Mouse (Mus musculus): ENCODE data around the gene Adamts3. TPM values are rescaled to one million over a fixed set of nuclear protein-coding genes. Genes with fewer than 3 reads are reported as not detected.

The Adamts3 gene
- polyA plus RNA-seq, 1 experiment, result 0.34 TPM

DNA sequence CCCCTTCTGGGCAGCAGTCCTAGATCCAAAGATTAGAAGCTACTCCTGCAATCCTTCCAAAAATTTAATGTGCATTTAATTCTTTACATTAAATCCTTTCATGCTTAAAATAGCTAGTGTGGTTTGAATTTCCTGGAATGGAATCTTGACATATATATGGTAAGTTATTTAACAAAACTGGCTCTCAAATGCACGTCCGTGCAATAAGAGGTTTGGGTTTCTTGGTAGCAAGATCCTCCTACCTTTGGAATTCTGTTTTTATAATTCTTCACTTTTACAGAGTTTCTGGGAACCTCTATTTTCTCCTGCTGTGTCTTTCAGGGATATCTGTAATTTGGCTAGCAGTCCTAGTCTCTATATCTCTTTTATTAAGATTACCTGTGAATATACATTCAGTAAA, 148.4 kb downstream of the Adamts3 start:
- Histone ChIP-seq H3K79me2 (ENCODE audit: control insufficient read depth, insufficient read depth) (no peaks in the 10 kb centered on the region), H3K4me3 (ENCODE audit: insufficient read depth, poor library complexity, severe bottlenecking) (no peak overlapping the region), H3ac (ENCODE audit: control insufficient read depth, insufficient read length, low read depth) (no peak overlapping the region), H3K27me3 (ENCODE audit: control insufficient read depth, insufficient read depth, insufficient read length) (no peaks in the 10 kb centered on the region), H3K79me3 (ENCODE audit: low read depth) (no peaks in the 10 kb centered on the region), H3K36me3 (ENCODE audit: control insufficient read depth, insufficient read depth) (no peaks in the 10 kb centered on the region)
- TF ChIP-seq MYOD1 (IDR thresholded peaks at IDR 0.05; ENCODE audit: control insufficient read depth, insufficient read length, low read depth) (no peak), CTCF (IDR thresholded peaks at IDR 0.05; ENCODE audit: control insufficient read depth, insufficient read depth, insufficient read length) (no peak), FOSL1 (IDR thresholded peaks at IDR 0.05; ENCODE audit: insufficient read depth, low read length, poor library complexity, severe bottlenecking) (no peak), CEBPB (IDR thresholded peaks at IDR 0.05; ENCODE audit: low read depth) (no peak), MAX (IDR thresholded peaks at IDR 0.05) (no peak), USF1 (IDR thresholded peaks at IDR 0.05; ENCODE audit: low read depth) (no peak), MYOG (IDR thresholded peaks at IDR 0.05; ENCODE audit: control insufficient read depth, extremely low read depth, insufficient read length) (no peak)

DNA sequence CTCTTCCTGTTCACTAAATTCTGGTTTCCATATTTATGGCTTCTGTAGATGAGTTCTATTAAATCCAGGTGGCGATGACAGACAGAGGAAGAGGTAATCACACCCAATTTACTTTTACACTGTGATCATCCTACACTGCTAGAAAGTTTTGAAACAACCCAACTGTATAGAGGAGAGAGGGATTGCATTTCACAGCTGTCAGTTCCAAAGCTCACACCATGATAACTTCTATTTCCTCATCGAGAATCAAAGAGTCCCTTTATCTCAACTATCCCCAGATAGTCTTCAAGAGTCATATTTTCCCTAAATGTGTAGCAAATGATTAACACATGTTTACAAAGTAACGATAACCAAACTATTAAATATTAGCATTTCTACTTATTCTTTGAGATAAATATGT, 152.7 kb downstream of the Adamts3 start:
- TF ChIP-seq USF1 (IDR thresholded peaks at IDR 0.05; ENCODE audit: low read depth), result no peak
- TF ChIP-seq FOSL1 (IDR thresholded peaks at IDR 0.05; ENCODE audit: insufficient read depth, low read length, poor library complexity, severe bottlenecking), result no peak
- no peak overlapping the region for H3ac ChIP-seq (ENCODE audit: control insufficient read depth, insufficient read length, low read depth)
- no peak overlapping the region for H3K4me3 ChIP-seq (ENCODE audit: insufficient read depth, poor library complexity, severe bottlenecking)
- H3K27me3 ChIP-seq (ENCODE audit: control insufficient read depth, insufficient read depth, insufficient read length), result no peaks in the 10 kb centered on the region
- no peaks in the 10 kb centered on the region for H3K79me3 ChIP-seq (ENCODE audit: low read depth)
- H3K36me3 ChIP-seq (ENCODE audit: control insufficient read depth, insufficient read depth), result no peaks in the 10 kb centered on the region
- H3K79me2 ChIP-seq (ENCODE audit: control insufficient read depth, insufficient read depth), result no peaks in the 10 kb centered on the region

DNA sequence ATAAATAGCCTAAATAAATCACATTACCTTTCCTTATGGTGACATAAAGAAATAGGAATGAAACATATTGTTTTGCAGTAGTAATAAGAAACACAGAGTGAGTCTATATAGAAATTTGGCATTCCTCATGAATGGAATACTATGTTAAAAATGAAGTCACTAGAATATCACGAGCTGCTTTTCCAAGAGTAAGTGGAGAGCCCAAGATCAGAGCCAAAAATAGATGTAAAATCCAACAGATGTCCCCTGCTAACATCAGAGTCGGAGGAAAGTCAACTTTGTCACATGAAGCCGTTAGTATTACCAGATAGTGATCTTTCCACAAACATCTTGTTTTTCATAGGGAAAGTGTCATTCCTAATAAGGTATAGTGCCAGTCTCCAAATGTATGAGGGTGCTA, 155.0 kb downstream of the Adamts3 start:
- no peaks in the 10 kb centered on the region for H3K27me3 ChIP-seq (ENCODE audit: control insufficient read depth, insufficient read depth, insufficient read length)
- H3K79me3 ChIP-seq (ENCODE audit: low read depth), result no peaks in the 10 kb centered on the region
- H3K36me3 ChIP-seq (ENCODE audit: control insufficient read depth, insufficient read depth), result no peaks in the 10 kb centered on the region
- no peak overlapping the region for H3ac ChIP-seq (ENCODE audit: control insufficient read depth, insufficient read length, low read depth)
- no peaks in the 10 kb centered on the region for H3K79me2 ChIP-seq (ENCODE audit: control insufficient read depth, insufficient read depth)
- no peak for TF ChIP-seq MAX (IDR thresholded peaks at IDR 0.05)
- TF ChIP-seq FOSL1 (IDR thresholded peaks at IDR 0.05; ENCODE audit: insufficient read depth, low read length, poor library complexity, severe bottlenecking), result no peak
- no peak for TF ChIP-seq MYOG (IDR thresholded peaks at IDR 0.05; ENCODE audit: control insufficient read depth, extremely low read depth, insufficient read length)
- TF ChIP-seq CTCF (IDR thresholded peaks at IDR 0.05; ENCODE audit: control insufficient read depth, insufficient read depth, insufficient read length), result no peak
- no peak for TF ChIP-seq CEBPB (IDR thresholded peaks at IDR 0.05; ENCODE audit: low read depth)
- TF ChIP-seq MYOD1 (IDR thresholded peaks at IDR 0.05; ENCODE audit: control insufficient read depth, insufficient read length, low read depth), result no peak
- no peak for TF ChIP-seq USF1 (IDR thresholded peaks at IDR 0.05; ENCODE audit: low read depth)
- H3K4me3 ChIP-seq (ENCODE audit: insufficient read depth, poor library complexity, severe bottlenecking), result no peak overlapping the region

DNA sequence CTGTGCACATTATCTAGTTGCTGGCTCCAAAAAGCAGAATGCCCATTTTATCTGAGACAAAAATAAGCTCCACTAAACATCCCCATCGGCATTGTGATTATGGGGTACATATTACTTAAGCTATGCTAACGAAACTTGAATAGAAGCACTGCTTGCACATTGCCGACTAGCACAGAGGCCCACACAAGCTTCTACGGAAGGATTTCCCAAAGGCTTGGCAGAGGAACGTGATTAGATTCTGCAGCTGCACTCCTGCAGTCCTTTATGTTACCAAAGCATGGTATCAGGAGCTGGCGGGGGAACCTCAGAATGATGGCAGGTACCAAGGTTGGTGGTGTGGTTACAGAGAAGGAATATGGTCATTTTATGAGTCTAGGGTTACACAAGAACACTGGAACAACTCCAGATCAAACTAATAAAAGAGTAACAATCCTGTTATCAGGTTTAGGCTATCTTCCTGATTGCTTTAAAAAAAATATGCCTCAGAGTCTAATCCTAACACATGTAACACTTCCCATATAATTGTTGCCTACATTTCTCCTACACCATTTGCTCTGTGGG, 155.6 kb downstream of the Adamts3 start:
- no peaks in the 10 kb centered on the region for H3K79me3 ChIP-seq (ENCODE audit: low read depth)
- H3K27me3 ChIP-seq (ENCODE audit: control insufficient read depth, insufficient read depth, insufficient read length), result no peaks in the 10 kb centered on the region
- H3K4me3 ChIP-seq (ENCODE audit: insufficient read depth, poor library complexity, severe bottlenecking), result no peak overlapping the region
- no peak for TF ChIP-seq MAX (IDR thresholded peaks at IDR 0.05)
- TF ChIP-seq CEBPB (IDR thresholded peaks at IDR 0.05; ENCODE audit: low read depth), result no peak
- no peak for TF ChIP-seq MYOD1 (IDR thresholded peaks at IDR 0.05; ENCODE audit: control insufficient read depth, insufficient read length, low read depth)
- TF ChIP-seq USF1 (IDR thresholded peaks at IDR 0.05; ENCODE audit: low read depth), result no peak
- TF ChIP-seq MYOG (IDR thresholded peaks at IDR 0.05; ENCODE audit: control insufficient read depth, extremely low read depth, insufficient read length), result no peak
- TF ChIP-seq CTCF (IDR thresholded peaks at IDR 0.05; ENCODE audit: control insufficient read depth, insufficient read depth, insufficient read length), result no peak
- TF ChIP-seq FOSL1 (IDR thresholded peaks at IDR 0.05; ENCODE audit: insufficient read depth, low read length, poor library complexity, severe bottlenecking), result no peak
- H3K79me2 ChIP-seq (ENCODE audit: control insufficient read depth, insufficient read depth), result no peaks in the 10 kb centered on the region
- no peaks in the 10 kb centered on the region for H3K36me3 ChIP-seq (ENCODE audit: control insufficient read depth, insufficient read depth)
- no peak overlapping the region for H3ac ChIP-seq (ENCODE audit: control insufficient read depth, insufficient read length, low read depth)

DNA sequence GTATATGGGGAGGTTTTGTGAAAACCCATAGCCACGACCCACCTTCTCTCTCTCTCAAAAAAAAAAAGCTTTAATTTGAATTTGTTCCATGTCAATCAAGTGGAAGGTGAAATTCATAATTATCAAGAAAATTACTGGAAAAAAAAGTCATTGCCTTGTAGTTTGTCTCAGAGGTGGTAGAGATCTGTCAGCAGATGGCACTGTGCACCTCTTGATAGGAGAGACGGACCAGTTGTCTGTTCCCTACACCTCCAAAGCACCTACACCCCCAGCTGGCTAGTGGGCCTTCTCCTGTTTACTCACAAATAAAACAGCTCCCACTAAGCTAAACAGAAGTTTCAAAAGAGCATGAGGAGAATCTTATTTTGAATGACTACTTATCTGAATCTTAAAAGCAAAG, 168.6 kb downstream of the Adamts3 start:
- TF ChIP-seq FOSL1 (IDR thresholded peaks at IDR 0.05; ENCODE audit: insufficient read depth, low read length, poor library complexity, severe bottlenecking) (no peak), USF1 (IDR thresholded peaks at IDR 0.05; ENCODE audit: low read depth) (no peak), MYOG (IDR thresholded peaks at IDR 0.05; ENCODE audit: control insufficient read depth, extremely low read depth, insufficient read length) (no peak), CEBPB (IDR thresholded peaks at IDR 0.05; ENCODE audit: low read depth) (no peak), MYOD1 (IDR thresholded peaks at IDR 0.05; ENCODE audit: control insufficient read depth, insufficient read length, low read depth) (no peak), CTCF (IDR thresholded peaks at IDR 0.05; ENCODE audit: control insufficient read depth, insufficient read depth, insufficient read length) (no peak), MAX (IDR thresholded peaks at IDR 0.05) (no peak)
- H3K79me2 ChIP-seq (ENCODE audit: control insufficient read depth, insufficient read depth), result no peaks in the 10 kb centered on the region
- H3K79me3 ChIP-seq (ENCODE audit: low read depth), result no peaks in the 10 kb centered on the region
- H3K36me3 ChIP-seq (ENCODE audit: control insufficient read depth, insufficient read depth), result no peaks in the 10 kb centered on the region
- no peak overlapping the region for H3K4me3 ChIP-seq (ENCODE audit: insufficient read depth, poor library complexity, severe bottlenecking)
- H3K27me3 ChIP-seq (ENCODE audit: control insufficient read depth, insufficient read depth, insufficient read length), result no peaks in the 10 kb centered on the region
- no peak overlapping the region for H3ac ChIP-seq (ENCODE audit: control insufficient read depth, insufficient read length, low read depth)

Measured in C2C12 (cell line).